Comparison of ENCODE assay signal across 28 mouse cellular contexts in genomic region chr13:10189829-10190228, GRCm38 (mm10).
DNase-seq lines count a peak whose midpoint lies in the region; ATAC-seq and TF ChIP-seq lines count a peak whose summit lies in the region.
"Had no signal": no experiment of that assay in that cellular context is flagged by ENCODE, and none has a peak within 500 bp of the region (broad histone marks: within the 10 kb centered on the region; RNA-seq: fewer than 3 reads in every experiment).

No protein-coding gene starts in this region.

- no peaks in the 10 kb centered on the region for H3K4me1 ChIP-seq in forebrain, postnatal 0 days (ENCODE audit: insufficient read depth)
- H3K4me1 ChIP-seq in forebrain, embryonic 12.5 days, result no peaks in the 10 kb centered on the region
- H3K4me1 ChIP-seq: embryonic facial prominence, embryonic 15.5 days; forebrain, embryonic 13.5 days; heart, embryonic 10.5 days; heart, embryonic 15.5 days; limb, embryonic 13.5 days; liver, embryonic 12.5 days had no signal

- no peaks in the 10 kb centered on the region for H3K36me3 ChIP-seq in forebrain, postnatal 0 days (ENCODE audit: insufficient read depth)
- H3K36me3 ChIP-seq in forebrain, embryonic 12.5 days (replicated peaks), result no peaks in the 10 kb centered on the region
- H3K36me3 ChIP-seq: embryonic facial prominence, embryonic 15.5 days; heart, embryonic 10.5 days; heart, embryonic 15.5 days; intestine, embryonic 15.5 days; limb, embryonic 13.5 days; liver, embryonic 12.5 days had no signal

- peak; percentile 21 for DNase-seq in forebrain, postnatal 0 days
- DNase-seq in layer of hippocampus, adult 8-10 months (ENCODE audit: low spot score in 2 of 2), result peak; percentile 7 to 11
- DNase-seq in layer of hippocampus, postnatal 25 days (ENCODE audit: extremely low spot score in 1 of 2, low spot score in 1 of 2), result no peak
- peak; percentile 6 to 30 for DNase-seq in lung, postnatal 4 days
- no peak for DNase-seq in lung, postnatal 36 days
- peak; percentile 7 for DNase-seq in layer of hippocampus, adult 9-10 months (ENCODE audit: low spot score)
- DNase-seq: adrenal gland, postnatal 10 days; cerebellum, adult 18-20 months; cerebellum, postnatal 10 days; gastrocnemius, postnatal 25 days; heart, adult 11 months; kidney, postnatal 14 days; liver, postnatal 0 days; midbrain, embryonic 14.5 days; thymus, postnatal 4 days had no signal

- no peak overlapping the region for H3K27ac ChIP-seq in forebrain, postnatal 0 days (ENCODE audit: low read depth, low read length)
- no peak overlapping the region for H3K27ac ChIP-seq in forebrain, embryonic 12.5 days
- H3K27ac ChIP-seq: embryonic facial prominence, embryonic 15.5 days; forebrain, embryonic 13.5 days; heart, embryonic 10.5 days; heart, embryonic 15.5 days; intestine, embryonic 15.5 days; layer of hippocampus, adult 2 months; left cerebral cortex, adult 2 months; limb, embryonic 13.5 days; liver, embryonic 12.5 days had no signal

- no peak overlapping the region for H3K9ac ChIP-seq in forebrain, postnatal 0 days
- no peak overlapping the region for H3K9ac ChIP-seq in forebrain, embryonic 12.5 days
- H3K9ac ChIP-seq: embryonic facial prominence, embryonic 15.5 days; forebrain, embryonic 13.5 days; heart, embryonic 15.5 days; intestine, embryonic 15.5 days; limb, embryonic 13.5 days; liver, embryonic 12.5 days; liver, postnatal 0 days had no signal

- H3K4me3 ChIP-seq in forebrain, postnatal 0 days (ENCODE audit: low read depth, low read length), result no peak overlapping the region
- H3K4me3 ChIP-seq in forebrain, embryonic 12.5 days (replicated peaks), result no peak overlapping the region
- H3K4me3 ChIP-seq: embryonic facial prominence, embryonic 15.5 days; forebrain, embryonic 13.5 days; heart, embryonic 10.5 days; heart, embryonic 15.5 days; intestine, embryonic 15.5 days; layer of hippocampus, adult 2 months; left cerebral cortex, adult 2 months; limb, embryonic 13.5 days; liver, embryonic 12.5 days had no signal

- no peak for TF ChIP-seq CTCF in forebrain, postnatal 0 days (IDR thresholded peaks at IDR 0.05; ENCODE audit: low read depth)

- no peaks in the 10 kb centered on the region for H3K9me3 ChIP-seq in forebrain, postnatal 0 days (ENCODE audit: low read length)
- no peaks in the 10 kb centered on the region for H3K9me3 ChIP-seq in forebrain, embryonic 12.5 days
- H3K9me3 ChIP-seq: embryonic facial prominence, embryonic 15.5 days; forebrain, embryonic 13.5 days; heart, embryonic 10.5 days; heart, embryonic 15.5 days; intestine, embryonic 15.5 days; limb, embryonic 13.5 days; liver, embryonic 12.5 days had no signal

- H3K27me3 ChIP-seq in forebrain, postnatal 0 days (ENCODE audit: insufficient read depth, low read length), result no peaks in the 10 kb centered on the region
- H3K27me3 ChIP-seq in forebrain, embryonic 12.5 days, result no peaks in the 10 kb centered on the region
- H3K27me3 ChIP-seq: embryonic facial prominence, embryonic 15.5 days; forebrain, embryonic 13.5 days; heart, embryonic 15.5 days; intestine, embryonic 15.5 days; limb, embryonic 13.5 days; liver, embryonic 12.5 days had no signal

- ATAC-seq in forebrain, postnatal 0 days, result no peak
- ATAC-seq in forebrain, embryonic 12.5 days (ENCODE audit: low FRiP score), result no peak
- ATAC-seq in inflammation-experienced regulatory T-cells, adult 6 months, result no peak
- ATAC-seq: forebrain, embryonic 13.5 days; hindbrain, embryonic 16.5 days; intestine, embryonic 15.5 days; liver, embryonic 12.5 days; liver, postnatal 0 days; Patski had no signal

- 41% methylated on average over 2 of the region's 2 CpGs for WGBS in forebrain, postnatal 0 days
- WGBS in forebrain, embryonic 12.5 days, result 69% methylated on average over 2 of the region's 2 CpGs

- no peak overlapping the region for H3K4me2 ChIP-seq in forebrain, postnatal 0 days (ENCODE audit: low read depth)
- H3K4me2 ChIP-seq in forebrain, embryonic 12.5 days, result no peak overlapping the region
- H3K4me2 ChIP-seq: embryonic facial prominence, embryonic 15.5 days; forebrain, embryonic 13.5 days; heart, embryonic 15.5 days; intestine, embryonic 15.5 days; limb, embryonic 13.5 days; liver, embryonic 12.5 days had no signal

Comparison
In these comparisons a context has a peak if more than half of its experiments do, and no peak if none do; other contexts are left out.
1. DNase-seq: peak in forebrain, postnatal 0 days (single experiment), layer of hippocampus, adult 8-10 months (2 of 2), lung, postnatal 4 days (2 of 2) and layer of hippocampus, adult 9-10 months (single experiment); none in layer of hippocampus, postnatal 25 days (0 of 2) and lung, postnatal 36 days (single experiment).